Mouse (Mus musculus): ENCODE results near the gene 2810021J22Rik.
"Not testable (repeated sequence)": the region's sequence is repeated elsewhere in the genome, so short reads cannot be mapped to it uniquely, and the experiment has no call there.

The 2810021J22Rik gene

GRCm38 (mm10) chr11:58867039-58867953 lies at the start of gene 2810021J22Rik:
Gene 2810021J22Rik (plus strand): TSS chr11:58867216.
- peak; percentile 86 for DNase-seq

GRCm38 (mm10) chr11:58828937-58829336 lies 38.1 kb upstream of the 2810021J22Rik start, which contains the start of gene Olfr312:
Gene Olfr312 (plus strand): TSS chr11:58829237.
- DNase-seq = not testable (repeated sequence)

GRCm38 (mm10) chr11:58829764-58830163 lies 37.3 kb upstream of the 2810021J22Rik start:
- no peak for DNase-seq

- DNase-seq = not testable (repeated sequence)
Measured at GRCm38 (mm10) chr11:58832541-58832940, 34.5 kb upstream of the 2810021J22Rik start.

GRCm38 (mm10) chr11:58838951-58839350 lies 28.1 kb upstream of the 2810021J22Rik start, which contains the start of gene Olfr311:
Gene Olfr311 (plus strand): TSS chr11:58839251.
- not testable (repeated sequence) for DNase-seq

GRCm38 (mm10) chr11:58846919-58847461 lies 20.0 kb upstream of the 2810021J22Rik start, which contains the start of gene Gm12258:
Gene Gm12258 (plus strand): TSS chr11:58847158.
- peak; percentile 94 for DNase-seq

- no peak for DNase-seq
Measured at GRCm38 (mm10) chr11:58847636-58848035, 19.4 kb upstream of the 2810021J22Rik start.

GRCm38 (mm10) chr11:58849731-58850130 lies 17.3 kb upstream of the 2810021J22Rik start:
- DNase-seq = no peak

GRCm38 (mm10) chr11:58860744-58861143 lies 6.3 kb upstream of the 2810021J22Rik start:
- no peak for DNase-seq

- DNase-seq = no peak
Measured at GRCm38 (mm10) chr11:58867954-58868330, 926 bp downstream of the 2810021J22Rik start.

- DNase-seq = no peak
Measured at GRCm38 (mm10) chr11:58870961-58871360, 3.9 kb downstream of the 2810021J22Rik start.

- DNase-seq = no peak
Measured at GRCm38 (mm10) chr11:58883756-58884155, 16.7 kb downstream of the 2810021J22Rik start.

GRCm38 (mm10) chr11:58890511-58890910 lies 23.5 kb downstream of the 2810021J22Rik start:
- DNase-seq = no peak

GRCm38 (mm10) chr11:58894456-58894855 lies 27.4 kb downstream of the 2810021J22Rik start:
- DNase-seq = no peak

- no peak for DNase-seq
Measured at GRCm38 (mm10) chr11:58897485-58897884, 30.5 kb downstream of the 2810021J22Rik start.

- no peak for DNase-seq
Measured at GRCm38 (mm10) chr11:58901080-58901479, 34.1 kb downstream of the 2810021J22Rik start.

GRCm38 (mm10) chr11:58903511-58904409 lies 36.7 kb downstream of the 2810021J22Rik start, which contains the start of gene Zfp39:
Gene Zfp39 (minus strand): TSS chr11:58904225.
- DNase-seq = peak; percentile 95

- DNase-seq = no peak
Measured at GRCm38 (mm10) chr11:58904410-58904718, 37.3 kb downstream of the 2810021J22Rik start.

- no peak for DNase-seq
Measured at GRCm38 (mm10) chr11:58904838-58905237, 37.8 kb downstream of the 2810021J22Rik start.

GRCm38 (mm10) chr11:58913776-58914175 lies 46.8 kb downstream of the 2810021J22Rik start:
- no peak for DNase-seq

GRCm38 (mm10) chr11:58914461-58915028 lies 47.5 kb downstream of the 2810021J22Rik start:
- DNase-seq = no peak
